Mouse (Mus musculus) brain, embryonic 14.5 days (tissue): ENCODE measurements around the gene Pomgnt1. TPM values are rescaled to one million over a fixed set of nuclear protein-coding genes. Genes with fewer than 3 reads are reported as not detected.

Experiments used
- DNase-seq: peaks from one replicate; pipeline ENCODE4 v3.0.0-alpha.2; 2011; ENCODE audit warnings: low read depth
- CTCF ChIP-seq: fragments of 200-500 bp; IDR thresholded peaks from 2 replicates; pipeline ENCODE4 v1.5.1; 2012; ENCODE audit warnings: inconsistent platforms, mild to moderate bottlenecking, moderate library complexity, borderline replicate concordance; ENCODE audit not compliant: insufficient read depth, insufficient read length; ENCODE audit errors: extremely low read depth
- POLR2A ChIP-seq: fragments of 200-500 bp; IDR thresholded peaks from 2 replicates; pipeline ENCODE4 v1.6.1; 2012; ENCODE audit warnings: mild to moderate bottlenecking, inconsistent platforms, borderline replicate concordance; ENCODE audit not compliant: poor library complexity, insufficient read depth, insufficient read length, severe bottlenecking; ENCODE audit errors: extremely low read depth
- polyA plus RNA-seq: library from polyadenylated mRNA; depleted of rRNA; stranded (reverse); fragments of >200 nt; gene quantifications from 2 replicates; pipeline ENCODE4 v1.2.3, GENCODE M21; 2012

Pomgnt1 gene
- polyA plus RNA-seq, 1 experiment: 73.2 TPM

DNA sequence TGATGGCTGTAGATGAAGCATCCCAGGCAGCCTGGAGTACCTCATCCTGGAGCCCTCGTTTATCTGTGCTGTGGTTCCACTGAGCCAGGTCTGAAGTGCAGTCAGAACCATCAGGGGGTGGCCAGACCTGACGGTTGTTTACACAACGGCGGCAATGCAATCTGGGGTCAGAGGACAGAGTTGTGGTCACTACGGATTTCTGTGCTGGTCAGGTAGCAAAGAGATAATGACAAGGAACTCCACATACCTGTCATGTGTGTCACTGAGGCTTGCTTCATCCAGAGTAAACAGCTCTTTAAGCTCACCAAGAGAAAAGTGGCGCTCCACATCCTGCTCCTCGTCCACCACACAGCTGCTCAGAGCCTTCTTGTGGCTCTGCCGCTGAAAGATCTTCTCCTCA lies 26.4 kb upstream of the Pomgnt1 start:
- no peak for DNase-seq
- TF ChIP-seq POLR2A (no peak), CTCF (no peak)

- TF ChIP-seq CTCF (no peak), POLR2A (no peak)
- DNase-seq: no peak
Measured at GRCm38 (mm10) chr4:116100959-116101358, 22.7 kb upstream of the Pomgnt1 start.

- DNase-seq: no peak
- no peak for TF ChIP-seq POLR2A
- TF ChIP-seq CTCF: no peak
Measured at GRCm38 (mm10) chr4:116105278-116105677, 18.4 kb upstream of the Pomgnt1 start.

DNA sequence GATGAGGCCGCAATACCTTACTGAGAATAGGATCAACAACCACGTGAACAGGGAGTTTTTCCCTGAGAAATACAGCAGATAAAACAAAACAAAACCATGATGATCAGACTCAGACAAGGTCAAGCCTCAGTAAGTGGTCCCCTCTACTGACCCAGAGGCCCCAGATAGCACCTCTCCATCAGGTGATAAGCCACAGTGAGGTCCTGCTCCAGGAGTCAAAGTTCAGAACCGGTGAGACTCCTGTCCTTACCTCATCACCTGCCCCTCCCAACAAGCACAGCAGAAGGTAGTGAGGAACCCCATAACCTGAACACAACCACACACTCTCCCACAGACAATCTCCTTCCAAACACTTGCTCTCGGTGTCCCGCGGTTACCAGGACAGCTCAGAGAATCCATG lies 12.9 kb upstream of the Pomgnt1 start:
- TF ChIP-seq CTCF (no peak), POLR2A (no peak)

DNA sequence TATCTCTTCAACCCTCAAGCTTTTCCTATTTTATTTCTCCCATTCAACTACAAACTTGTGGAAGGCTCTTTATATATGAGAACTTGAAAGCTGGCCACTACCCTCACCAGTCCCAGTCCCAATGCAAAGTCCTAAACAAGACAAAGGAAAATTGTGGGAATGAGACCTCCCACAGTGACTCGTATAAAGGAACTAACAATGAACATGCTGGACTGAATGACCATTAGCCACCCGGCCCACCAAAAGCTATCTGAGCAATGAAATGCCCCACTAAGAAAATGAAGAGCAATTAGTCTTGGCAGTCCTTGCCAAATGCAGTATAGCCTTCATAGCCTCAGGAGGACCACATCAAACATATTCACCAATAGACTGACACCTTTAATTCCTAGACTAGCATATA lies 12.2 kb upstream of the Pomgnt1 start:
- TF ChIP-seq CTCF: no peak
- TF ChIP-seq POLR2A: no peak
- no peak for DNase-seq

More for the DNA sequence above, 12.9 kb upstream of the Pomgnt1 start:
- no peak for DNase-seq

- TF ChIP-seq POLR2A: no peak
- no peak for TF ChIP-seq CTCF
- DNase-seq: no peak
Measured at GRCm38 (mm10) chr4:116122762-116123161, 878 bp upstream of the Pomgnt1 start.

DNA sequence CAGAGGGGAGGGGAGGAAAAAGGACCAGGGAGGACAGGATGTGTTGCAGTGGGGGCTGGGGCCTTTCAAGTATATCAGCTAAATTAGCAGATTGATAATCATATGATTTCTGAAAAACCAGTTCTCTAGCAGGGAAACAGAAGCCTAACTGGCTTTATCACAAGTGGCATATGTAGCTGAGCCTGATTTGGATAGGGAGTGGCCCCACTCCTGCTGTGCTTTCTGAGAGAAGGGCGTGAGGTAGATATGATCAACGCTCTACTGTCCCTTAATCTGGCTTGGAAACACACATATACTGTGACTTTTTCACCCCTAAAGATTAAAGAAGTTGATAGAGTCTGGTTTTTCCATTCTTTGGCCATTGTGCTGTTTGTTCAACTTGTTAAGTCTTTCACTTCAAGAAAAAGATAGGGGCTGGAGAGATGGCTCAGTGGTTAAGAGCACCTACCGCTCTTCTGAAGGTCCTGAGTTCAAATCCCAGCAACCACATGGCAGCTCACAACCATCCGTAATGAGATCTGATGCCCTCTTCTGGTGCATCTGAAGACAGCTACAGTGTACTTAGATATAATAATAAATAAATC lies 2.3 kb downstream of the Pomgnt1 start:
- TF ChIP-seq POLR2A (no peak), CTCF (no peak)
- DNase-seq: no peak

DNA sequence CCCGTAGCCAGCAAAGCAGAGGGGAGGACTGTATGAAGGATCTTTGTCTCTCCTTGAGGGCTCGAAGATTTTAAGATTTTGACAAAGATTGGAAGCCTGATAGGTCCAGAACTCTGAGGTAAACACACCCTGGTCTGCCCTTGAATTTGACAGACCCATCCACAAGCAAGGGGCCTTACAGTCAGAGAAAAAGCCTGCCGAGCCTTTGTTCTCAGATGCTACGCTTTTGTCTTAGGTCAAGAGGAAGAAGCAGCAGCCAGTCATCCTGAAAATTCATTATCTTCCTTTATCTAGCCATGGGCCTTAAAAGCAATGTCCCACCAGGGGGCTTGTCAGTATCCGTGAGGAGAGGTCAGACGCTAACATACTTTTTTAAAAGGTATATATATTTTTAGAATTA lies 4.3 kb downstream of the Pomgnt1 start:
- TF ChIP-seq POLR2A (no peak), CTCF (no peak)
- DNase-seq: no peak

DNA sequence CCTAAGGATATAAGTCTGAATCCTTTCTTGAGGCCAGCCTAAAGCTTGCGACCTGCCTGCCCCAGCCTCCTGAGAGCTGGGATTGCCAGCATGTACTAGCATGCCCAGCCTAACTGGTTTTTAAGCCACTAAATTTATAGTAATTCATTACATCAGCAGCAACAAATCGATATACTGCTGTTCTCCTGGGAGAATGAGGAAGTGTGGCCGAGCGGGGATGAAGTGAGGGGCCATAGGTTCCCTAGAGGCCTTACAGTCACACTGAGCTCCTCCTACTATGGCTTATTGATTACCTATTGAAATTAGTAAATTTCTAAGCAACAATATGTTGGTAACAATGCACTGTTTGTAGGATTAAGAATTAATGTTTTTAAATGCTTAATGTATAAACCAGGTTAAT lies 9.5 kb downstream of the Pomgnt1 start:
- DNase-seq: no peak
- TF ChIP-seq POLR2A (no peak), CTCF (no peak)

DNA sequence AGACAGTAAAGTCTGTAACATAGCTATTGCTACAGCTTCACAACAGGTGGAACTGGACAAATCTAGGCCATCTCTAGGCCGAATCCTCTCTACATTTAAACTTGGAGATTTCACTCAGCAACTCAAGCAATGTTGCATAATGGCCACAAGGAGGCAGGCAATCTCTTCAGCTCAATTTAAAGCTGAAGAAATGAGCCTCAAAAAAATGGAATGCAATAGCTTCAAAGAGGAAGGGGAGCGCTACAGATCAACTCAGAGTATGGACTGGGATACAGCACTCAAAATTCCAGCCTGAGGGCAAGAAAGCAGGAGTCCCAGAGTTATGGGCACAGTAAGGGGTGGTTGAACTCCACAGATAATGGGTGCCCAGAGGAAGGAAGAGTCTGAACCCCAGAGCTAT lies 11.3 kb downstream of the Pomgnt1 start:
- TF ChIP-seq CTCF (peak; percentile 63; the same call in 1 of the 2 replicates), POLR2A (no peak)

GRCm38 (mm10) chr4:116137421-116137996 lies 13.9 kb downstream of the Pomgnt1 start:
- TF ChIP-seq POLR2A (no peak), CTCF (no peak)
- DNase-seq: no peak

More for the DNA sequence above, 11.3 kb downstream of the Pomgnt1 start:
- peak; percentile 75 for DNase-seq
